Mouse (Mus musculus): ENCODE measurements around the gene Hpgd. TPM values are rescaled to one million over a fixed set of nuclear protein-coding genes. Genes with fewer than 3 reads are reported as not detected.
A peak's percentile ranks its signal among the peaks of the same experiment; 100 is the strongest.
"Not testable (repeated sequence)": the region's sequence is repeated elsewhere in the genome, so short reads cannot be mapped to it uniquely, and the experiment has no call there.

Hpgd gene
- polyA plus RNA-seq, 1 experiment from 2014 or later = 57.4 TPM

DNA sequence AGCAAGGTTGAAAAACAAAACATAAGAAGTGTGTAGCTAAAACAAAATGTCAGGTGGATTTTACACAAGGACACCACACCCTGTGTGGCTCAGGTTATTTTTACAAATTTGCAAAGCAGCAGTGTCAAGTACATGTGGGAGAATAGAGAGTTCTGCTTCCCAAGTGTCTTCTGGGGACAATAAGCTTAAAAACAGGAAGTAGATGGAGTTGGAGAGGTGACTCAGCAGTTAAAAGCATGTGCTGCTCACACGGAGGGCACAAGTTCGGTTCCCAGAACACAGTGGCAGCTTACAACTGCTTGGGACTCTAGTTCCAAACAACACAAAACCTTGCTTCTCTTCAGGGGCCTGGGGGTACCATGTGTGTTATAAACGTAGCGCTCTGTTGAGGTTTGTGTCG is 5.0 kb downstream of the Hpgd start:
- no peak overlapping the region for H3K27ac ChIP-seq (ENCODE audit: low read length)
- H3K4me2 ChIP-seq (replicated peaks; ENCODE audit: low read depth, low read length) = no peak overlapping the region
- no peak overlapping the region for H3K4me3 ChIP-seq (ENCODE audit: low read depth, low read length)
- no peak for ATAC-seq (ENCODE audit: insufficient number of reproducible peaks, insufficient read depth, low FRiP score, low read depth)
- H3K4me1 ChIP-seq (ENCODE audit: control insufficient read depth, insufficient read depth, low read length) = peaks cover 4% of the 10 kb centered on the region; the same call in 1 of the 2 replicates
- WGBS = 79% methylated on average over 5 of the region's 5 CpGs
- no peaks in the 10 kb centered on the region for H3K27me3 ChIP-seq (ENCODE audit: control insufficient read depth, insufficient read depth, low read length)
- no peaks in the 10 kb centered on the region for H3K36me3 ChIP-seq (ENCODE audit: control insufficient read depth, insufficient read depth, low read length)
- no peaks in the 10 kb centered on the region for H3K9me3 ChIP-seq (ENCODE audit: control insufficient read depth, low read depth, low read length)
- H3K9ac ChIP-seq (replicated peaks; ENCODE audit: low read depth, low read length) = no peak overlapping the region

DNA sequence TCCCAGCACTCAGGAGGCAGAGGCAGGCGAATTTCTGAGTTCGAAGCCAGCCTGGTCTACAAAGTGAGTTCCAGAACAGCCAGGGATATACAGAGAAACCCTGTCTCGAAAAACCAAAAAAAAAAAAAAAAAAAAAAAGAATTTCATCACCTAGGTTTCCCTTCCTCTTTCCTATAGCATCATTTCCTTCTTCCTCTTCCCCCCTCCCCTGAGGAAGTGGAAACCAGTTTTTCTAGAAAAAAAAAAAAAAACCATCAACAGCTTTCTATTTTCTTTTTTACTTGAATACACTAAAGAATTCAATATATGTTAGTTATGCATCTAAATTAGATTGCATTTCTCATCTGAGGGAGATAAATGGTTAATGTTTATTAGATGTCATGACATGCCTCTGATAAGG is 6.9 kb downstream of the Hpgd start:
- not testable (repeated sequence) for H3K4me3 ChIP-seq (ENCODE audit: low read depth, low read length); ATAC-seq (ENCODE audit: insufficient number of reproducible peaks, insufficient read depth, low FRiP score, low read depth); H3K9me3 ChIP-seq (ENCODE audit: control insufficient read depth, low read depth, low read length); H3K36me3 ChIP-seq (ENCODE audit: control insufficient read depth, insufficient read depth, low read length); H3K4me1 ChIP-seq (ENCODE audit: control insufficient read depth, insufficient read depth, low read length); H3K9ac ChIP-seq (replicated peaks; ENCODE audit: low read depth, low read length); H3K27me3 ChIP-seq (ENCODE audit: control insufficient read depth, insufficient read depth, low read length); H3K27ac ChIP-seq (ENCODE audit: low read length); H3K4me2 ChIP-seq (replicated peaks; ENCODE audit: low read depth, low read length)
- 81% methylated on average over 3 of the region's 3 CpGs for WGBS

DNA sequence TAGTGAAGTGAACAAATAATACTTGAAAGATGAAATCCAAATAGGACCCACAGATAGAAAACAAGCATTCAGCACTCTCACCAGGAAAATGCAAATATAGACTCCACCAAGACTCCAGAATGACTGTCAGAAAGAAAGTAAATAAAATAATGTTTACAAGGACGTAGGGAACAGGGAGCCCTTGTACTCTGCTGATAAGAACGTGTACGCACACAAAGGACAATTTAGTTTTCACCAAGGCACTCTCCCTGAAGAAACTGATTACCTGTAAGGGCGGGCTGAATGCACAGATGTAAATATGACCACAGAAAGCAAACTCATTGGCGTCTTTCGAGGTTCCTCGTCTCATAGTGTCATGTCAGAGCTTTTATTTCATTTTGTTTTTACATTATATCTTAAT is 10.2 kb downstream of the Hpgd start:
- no peak overlapping the region for H3K4me2 ChIP-seq (replicated peaks; ENCODE audit: low read depth, low read length)
- H3K4me3 ChIP-seq (ENCODE audit: low read depth, low read length) = no peak overlapping the region
- H3K36me3 ChIP-seq (ENCODE audit: control insufficient read depth, insufficient read depth, low read length) = no peaks in the 10 kb centered on the region
- no peak overlapping the region for H3K27ac ChIP-seq (ENCODE audit: low read length)
- WGBS = 61% methylated on average over 7 of the region's 7 CpGs
- H3K4me1 ChIP-seq (ENCODE audit: control insufficient read depth, insufficient read depth, low read length) = peaks cover under 1% of the 10 kb centered on the region; the same call in 1 of the 2 replicates
- ATAC-seq (ENCODE audit: insufficient number of reproducible peaks, insufficient read depth, low FRiP score, low read depth) = peak; percentile 77
- H3K9ac ChIP-seq (replicated peaks; ENCODE audit: low read depth, low read length) = no peak overlapping the region
- no peaks in the 10 kb centered on the region for H3K9me3 ChIP-seq (ENCODE audit: control insufficient read depth, low read depth, low read length)
- H3K27me3 ChIP-seq (ENCODE audit: control insufficient read depth, insufficient read depth, low read length) = no peaks in the 10 kb centered on the region

DNA sequence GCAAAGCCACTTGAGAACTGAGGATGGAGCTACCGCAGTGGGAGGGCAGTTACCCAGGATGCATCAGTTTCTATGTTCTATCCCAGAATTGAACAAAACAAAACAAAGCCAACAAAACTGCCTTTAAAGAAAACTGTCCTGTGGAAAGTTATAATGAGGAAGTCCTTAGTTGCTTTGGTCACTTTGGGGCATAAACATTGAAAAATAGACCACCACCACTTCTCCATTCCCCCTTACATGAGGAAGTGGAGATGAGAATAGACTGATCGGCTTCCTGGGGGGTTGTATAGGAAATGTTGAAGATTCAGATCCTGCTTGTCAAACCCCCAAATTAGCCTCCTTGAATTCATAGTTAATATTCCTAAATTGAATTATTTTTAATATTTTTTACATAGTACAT is 19.2 kb downstream of the Hpgd start:
- Histone ChIP-seq H3K36me3 (ENCODE audit: control insufficient read depth, insufficient read depth, low read length) (no peaks in the 10 kb centered on the region; the same call in 1 of the 2 replicates), H3K9me3 (ENCODE audit: control insufficient read depth, low read depth, low read length) (no peaks in the 10 kb centered on the region), H3K4me3 (ENCODE audit: low read depth, low read length) (no peak overlapping the region), H3K4me2 (replicated peaks; ENCODE audit: low read depth, low read length) (no peak overlapping the region), H3K4me1 (ENCODE audit: control insufficient read depth, insufficient read depth, low read length) (no peaks in the 10 kb centered on the region), H3K9ac (replicated peaks; ENCODE audit: low read depth, low read length) (no peak overlapping the region), H3K27ac (ENCODE audit: low read length) (no peak overlapping the region), H3K27me3 (ENCODE audit: control insufficient read depth, insufficient read depth, low read length) (no peaks in the 10 kb centered on the region)
- 89% methylated on average over 2 of the region's 2 CpGs for WGBS
- ATAC-seq (ENCODE audit: insufficient number of reproducible peaks, insufficient read depth, low FRiP score, low read depth) = no peak

DNA sequence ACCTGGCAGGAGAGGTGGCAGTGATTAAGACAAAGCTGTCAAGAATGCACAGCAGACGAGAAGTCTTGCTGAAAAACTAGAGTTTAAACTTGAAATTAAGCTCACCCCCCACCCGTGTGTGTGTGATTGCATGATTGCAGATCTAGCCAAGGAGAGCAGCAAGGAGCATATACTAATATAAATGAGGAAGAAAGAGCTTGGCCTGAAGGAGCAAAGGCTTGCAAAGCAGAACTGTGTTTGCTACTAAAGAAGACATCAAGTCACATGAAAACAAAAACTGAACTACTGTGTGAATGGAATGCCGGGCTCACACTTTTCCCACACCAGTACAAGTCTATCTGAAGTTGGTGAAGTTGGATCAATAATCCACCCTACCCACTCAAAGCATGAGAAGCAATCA is 20.8 kb downstream of the Hpgd start:
- no peaks in the 10 kb centered on the region for H3K4me1 ChIP-seq (ENCODE audit: control insufficient read depth, insufficient read depth, low read length)
- 79% methylated on average over 3 of the region's 3 CpGs for WGBS
- no peak overlapping the region for H3K9ac ChIP-seq (replicated peaks; ENCODE audit: low read depth, low read length)
- no peaks in the 10 kb centered on the region for H3K9me3 ChIP-seq (ENCODE audit: control insufficient read depth, low read depth, low read length)
- no peak overlapping the region for H3K4me3 ChIP-seq (ENCODE audit: low read depth, low read length)
- ATAC-seq (ENCODE audit: insufficient number of reproducible peaks, insufficient read depth, low FRiP score, low read depth) = no peak
- H3K27me3 ChIP-seq (ENCODE audit: control insufficient read depth, insufficient read depth, low read length) = no peaks in the 10 kb centered on the region
- no peaks in the 10 kb centered on the region; the same call in 1 of the 2 replicates for H3K36me3 ChIP-seq (ENCODE audit: control insufficient read depth, insufficient read depth, low read length)
- no peak overlapping the region for H3K4me2 ChIP-seq (replicated peaks; ENCODE audit: low read depth, low read length)
- H3K27ac ChIP-seq (ENCODE audit: low read length) = no peak overlapping the region

DNA sequence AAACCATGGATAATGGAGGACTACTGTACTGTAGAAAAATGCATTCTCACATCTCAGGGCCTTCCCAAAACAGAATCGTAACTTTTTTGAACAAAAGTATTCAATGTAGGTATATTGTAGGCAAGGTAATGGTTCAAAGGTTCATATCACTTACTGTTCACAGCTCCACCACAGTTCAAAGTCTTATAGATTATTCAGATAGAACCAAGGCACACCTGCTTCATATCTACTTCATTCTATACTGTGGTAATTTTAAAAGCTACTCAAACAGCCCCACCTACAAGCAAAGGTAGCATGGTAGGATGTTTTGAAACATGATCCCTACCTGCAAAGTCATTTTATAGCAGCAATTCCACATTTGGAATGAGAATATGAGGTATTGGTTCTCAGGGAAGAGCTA is 28.9 kb downstream of the Hpgd start:
- no peak overlapping the region for H3K4me3 ChIP-seq (ENCODE audit: low read depth, low read length)
- 0 out of 2 replicates have a peak, but pooled peaks have one; percentile 33 for ATAC-seq (ENCODE audit: insufficient number of reproducible peaks, insufficient read depth, low FRiP score, low read depth)
- H3K27me3 ChIP-seq (ENCODE audit: control insufficient read depth, insufficient read depth, low read length) = no peaks in the 10 kb centered on the region
- no peak overlapping the region for H3K27ac ChIP-seq (ENCODE audit: low read length)
- no peak overlapping the region for H3K9ac ChIP-seq (replicated peaks; ENCODE audit: low read depth, low read length)
- H3K4me2 ChIP-seq (replicated peaks; ENCODE audit: low read depth, low read length) = no peak overlapping the region
- H3K9me3 ChIP-seq (ENCODE audit: control insufficient read depth, low read depth, low read length) = no peaks in the 10 kb centered on the region
- 84% methylated on average over 1 of the region's 1 CpGs for WGBS
- no peaks in the 10 kb centered on the region; the same call in 1 of the 2 replicates for H3K36me3 ChIP-seq (ENCODE audit: control insufficient read depth, insufficient read depth, low read length)
- no peaks in the 10 kb centered on the region for H3K4me1 ChIP-seq (ENCODE audit: control insufficient read depth, insufficient read depth, low read length)

DNA sequence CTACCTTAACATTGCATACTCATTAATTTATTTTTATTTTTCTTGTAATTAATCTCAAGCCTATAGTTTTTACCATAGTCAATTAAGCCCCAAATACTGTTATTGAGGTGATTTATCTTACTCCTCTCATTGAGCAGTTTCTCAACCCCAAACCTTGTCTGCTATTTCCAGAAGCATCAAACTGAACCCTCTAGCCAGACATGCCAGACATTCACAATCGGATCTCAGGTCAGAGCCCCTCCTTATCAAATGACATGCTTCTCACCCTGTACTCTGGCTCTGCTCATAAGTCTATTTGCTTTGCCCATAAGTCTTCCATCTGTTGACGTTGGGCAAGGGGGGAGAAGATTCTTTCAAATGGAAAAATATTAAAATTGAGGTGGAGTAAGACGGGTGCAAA is 33.3 kb downstream of the Hpgd start:
- Histone ChIP-seq H3K27me3 (ENCODE audit: control insufficient read depth, insufficient read depth, low read length) (no peaks in the 10 kb centered on the region), H3K9me3 (ENCODE audit: control insufficient read depth, low read depth, low read length) (no peaks in the 10 kb centered on the region), H3K36me3 (ENCODE audit: control insufficient read depth, insufficient read depth, low read length) (no peaks in the 10 kb centered on the region), H3K4me3 (ENCODE audit: low read depth, low read length) (no peak overlapping the region), H3K9ac (replicated peaks; ENCODE audit: low read depth, low read length) (no peak overlapping the region), H3K4me2 (replicated peaks; ENCODE audit: low read depth, low read length) (no peak overlapping the region), H3K27ac (ENCODE audit: low read length) (no peak overlapping the region), H3K4me1 (ENCODE audit: control insufficient read depth, insufficient read depth, low read length) (no peaks in the 10 kb centered on the region)
- ATAC-seq (ENCODE audit: insufficient number of reproducible peaks, insufficient read depth, low FRiP score, low read depth) = no peak
- WGBS = 59% methylated on average over 3 of the region's 3 CpGs

DNA sequence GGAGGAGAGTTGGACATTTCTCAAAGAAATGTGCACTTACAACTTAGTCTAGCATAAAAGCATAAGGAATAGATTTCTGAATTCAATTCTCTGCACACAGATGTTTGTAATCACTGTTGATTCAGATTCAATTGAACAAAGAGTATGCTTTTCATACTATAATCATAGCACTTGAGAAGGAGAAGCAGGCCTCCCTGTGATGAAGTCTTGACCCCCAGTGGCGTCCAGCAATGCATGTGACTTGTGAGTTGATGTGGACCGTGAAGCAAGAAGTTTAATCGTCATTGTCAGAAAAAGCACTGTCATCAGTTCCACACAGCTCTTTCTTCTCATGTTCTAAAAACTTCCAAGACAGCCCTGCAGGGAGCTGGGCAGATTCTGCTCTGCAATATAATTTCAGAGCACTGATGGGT is 33.8 kb downstream of the Hpgd start:
- no peak for ATAC-seq (ENCODE audit: insufficient number of reproducible peaks, insufficient read depth, low FRiP score, low read depth)
- H3K27me3 ChIP-seq (ENCODE audit: control insufficient read depth, insufficient read depth, low read length) = no peaks in the 10 kb centered on the region
- H3K9ac ChIP-seq (replicated peaks; ENCODE audit: low read depth, low read length) = no peak overlapping the region
- no peak overlapping the region for H3K27ac ChIP-seq (ENCODE audit: low read length)
- no peak overlapping the region for H3K4me3 ChIP-seq (ENCODE audit: low read depth, low read length)
- no peaks in the 10 kb centered on the region for H3K9me3 ChIP-seq (ENCODE audit: control insufficient read depth, low read depth, low read length)
- no peaks in the 10 kb centered on the region for H3K4me1 ChIP-seq (ENCODE audit: control insufficient read depth, insufficient read depth, low read length)
- H3K36me3 ChIP-seq (ENCODE audit: control insufficient read depth, insufficient read depth, low read length) = no peaks in the 10 kb centered on the region
- 65% methylated on average over 3 of the region's 3 CpGs for WGBS
- no peak overlapping the region for H3K4me2 ChIP-seq (replicated peaks; ENCODE audit: low read depth, low read length)

DNA sequence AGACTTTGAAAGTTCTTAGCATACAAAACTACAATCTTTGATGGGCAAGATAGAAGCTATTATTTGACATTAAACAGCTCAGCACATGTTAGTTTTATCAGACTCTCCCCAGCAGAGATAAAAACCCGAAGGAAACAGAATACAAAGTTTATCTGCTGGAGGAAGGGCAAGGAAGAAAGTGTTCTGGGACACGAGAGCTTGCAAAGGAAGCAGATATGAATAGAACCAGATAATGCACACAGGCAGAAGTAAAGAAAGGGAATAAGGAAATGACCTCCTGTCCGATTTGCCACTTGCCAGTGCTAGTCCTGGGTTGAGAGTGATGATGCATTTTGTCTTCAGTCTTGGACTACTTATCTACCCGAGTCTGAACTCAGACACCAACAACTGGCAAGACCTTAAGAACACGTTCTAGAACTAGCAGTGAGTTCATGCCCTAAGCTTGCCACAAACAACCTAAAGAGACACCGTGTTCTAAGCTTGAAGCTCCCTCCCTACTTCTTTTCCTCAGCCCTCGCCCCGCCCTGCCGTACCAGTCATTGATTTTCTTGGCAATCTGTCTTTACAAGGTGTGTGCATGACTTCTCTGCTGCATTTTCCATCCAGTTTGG is 41.1 kb downstream of the Hpgd start:
- no peak overlapping the region for H3K9ac ChIP-seq (replicated peaks; ENCODE audit: low read depth, low read length)
- H3K27me3 ChIP-seq (ENCODE audit: control insufficient read depth, insufficient read depth, low read length) = no peaks in the 10 kb centered on the region
- ATAC-seq (ENCODE audit: insufficient number of reproducible peaks, insufficient read depth, low FRiP score, low read depth) = no peak
- H3K27ac ChIP-seq (ENCODE audit: low read length) = no peak overlapping the region
- no peak overlapping the region for H3K4me3 ChIP-seq (ENCODE audit: low read depth, low read length)
- H3K4me2 ChIP-seq (replicated peaks; ENCODE audit: low read depth, low read length) = no peak overlapping the region
- 72% methylated on average over 9 of the region's 9 CpGs for WGBS
- H3K9me3 ChIP-seq (ENCODE audit: control insufficient read depth, low read depth, low read length) = no peaks in the 10 kb centered on the region
- no peaks in the 10 kb centered on the region for H3K4me1 ChIP-seq (ENCODE audit: control insufficient read depth, insufficient read depth, low read length)
- H3K36me3 ChIP-seq (ENCODE audit: control insufficient read depth, insufficient read depth, low read length) = no peaks in the 10 kb centered on the region
